Mouse (Mus musculus) hindbrain, embryonic 15.5 days (tissue): ENCODE results near the gene Lcorl. TPM values are rescaled to one million over a fixed set of nuclear protein-coding genes. Genes with fewer than 3 reads are reported as not detected.

Experiments used
- ATAC-seq: fragments of 200-750 bp; cut with Nextera tagmentation; 2 replicates; pipeline ENCODE4 v1.8.0; 2017; ENCODE audit warnings: low read depth, moderate number of reproducible peaks, moderate TSS enrichment; ENCODE audit not compliant: low FRiP score
- H3K27ac ChIP-seq: fragments of 300-500 bp; sonication (generic); replicated peaks from 2 replicates; pipeline ENCODE4 v1.5.1; 2015; ENCODE audit warnings: mild to moderate bottlenecking, inconsistent platforms
- H3K27me3 ChIP-seq: fragments of 300-500 bp; sonication (generic); 2 replicates; pipeline ENCODE4 v1.6.1; 2015; ENCODE audit warnings: control low read depth, inconsistent platforms
- H3K36me3 ChIP-seq: fragments of 300-500 bp; sonication (generic); 2 replicates; pipeline ENCODE4 v1.6.1; 2015; ENCODE audit warnings: control low read depth, inconsistent platforms
- H3K4me1 ChIP-seq: fragments of 300-500 bp; sonication (generic); replicated peaks from 2 replicates; pipeline ENCODE4 v1.6.1; 2015; ENCODE audit warnings: control low read depth, inconsistent platforms
- H3K4me2 ChIP-seq: fragments of 300-500 bp; sonication (generic); 2 replicates; pipeline ENCODE4 v1.6.1; 2015; ENCODE audit warnings: moderate library complexity, mild to moderate bottlenecking, inconsistent platforms
- H3K4me3 ChIP-seq: fragments of 300-500 bp; sonication (generic); 2 replicates; pipeline ENCODE4 v1.5.1; 2015; ENCODE audit warnings: mild to moderate bottlenecking, inconsistent platforms
- H3K9ac ChIP-seq: fragments of 300-500 bp; sonication (generic); 2 replicates; pipeline ENCODE4 v1.6.1; 2015; ENCODE audit warnings: inconsistent platforms
- H3K9me3 ChIP-seq: fragments of 300-500 bp; sonication (generic); 2 replicates; pipeline ENCODE4 v1.6.1; 2016; ENCODE audit warnings: control low read depth, inconsistent platforms
- WGBS: fragments of 180-500 bp; shearing (Covaris S2); methylation state at CpG from one replicate; pipeline ENCODE4 v1.1.7; 2015; 5-methylcytosine and 5-hydroxymethylcytosine counted together
- polyA plus RNA-seq: library from polyadenylated mRNA; unstranded; fragments of >200 nt; fragmentation: Nextera tagmentation; extraction: Ambion mirVana; gene quantifications from 2 replicates; pipeline ENCODE4 v1.2.1, GENCODE M21; 2015

Gene Lcorl
- polyA plus RNA-seq = 40.3 and 51.2 TPM in 2 replicates

DNA sequence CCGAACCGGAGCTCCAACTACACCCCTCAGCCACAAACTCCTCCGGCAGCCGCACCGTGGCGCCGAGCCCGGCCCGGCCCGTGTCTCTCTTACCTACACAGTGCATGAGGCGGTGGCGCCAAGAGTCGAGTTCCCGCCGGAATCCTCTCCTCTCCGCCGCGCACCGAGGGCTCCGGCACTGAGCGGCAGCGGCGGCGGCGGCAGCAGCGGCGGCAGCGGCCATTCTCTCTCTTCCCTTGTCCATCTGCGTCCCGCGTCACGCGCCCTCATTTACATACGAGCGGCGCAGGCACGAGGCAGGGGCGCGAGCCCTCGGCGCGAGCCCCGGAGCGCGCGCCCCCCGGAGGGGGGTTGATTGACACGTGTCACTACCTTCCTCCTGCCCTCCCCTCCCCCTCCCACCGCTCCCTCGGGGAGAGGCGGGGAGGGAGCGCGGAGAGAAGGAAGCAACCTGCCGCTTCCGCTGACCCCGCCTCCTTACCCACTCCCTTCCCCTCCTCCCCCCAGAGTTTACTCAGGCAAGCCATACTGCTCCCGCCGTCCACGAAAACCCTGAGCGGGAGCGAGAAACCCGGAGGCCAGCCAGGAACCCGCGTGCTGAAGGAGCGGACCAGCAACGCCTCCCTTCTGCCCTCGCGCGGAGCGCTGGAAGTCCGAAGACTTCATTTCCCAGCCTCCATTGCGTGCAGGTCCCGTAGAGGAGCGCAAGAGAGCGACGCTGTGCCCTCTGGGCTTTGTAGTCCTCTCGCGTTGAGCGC lies at the start of gene Lcorl:
Gene Lcorl (minus strand): TSS at position 362 of the 758 bp plus-strand sequence.
- under 1% methylated on average over 55 of the region's 79 CpGs for WGBS

GRCm38 (mm10) chr5:45904683-45905082 lies 47.3 kb upstream of the Lcorl start:
- no peaks in the 10 kb centered on the region for H3K27me3 ChIP-seq
- no peaks in the 10 kb centered on the region for H3K9me3 ChIP-seq
- no peaks in the 10 kb centered on the region for H3K36me3 ChIP-seq
- no peak overlapping the region for H3K9ac ChIP-seq
- no peak overlapping the region for H3K4me3 ChIP-seq
- H3K4me1 ChIP-seq = no peaks in the 10 kb centered on the region
- H3K27ac ChIP-seq = no peak overlapping the region
- H3K4me2 ChIP-seq = no peak overlapping the region
- ATAC-seq = no peak
- WGBS = 94% methylated on average over 2 of the region's 2 CpGs

More for the DNA sequence above, at the start of gene Lcorl:
- Histone ChIP-seq H3K36me3 (no peaks in the 10 kb centered on the region), H3K27me3 (no peaks in the 10 kb centered on the region), H3K4me2 (peak within 1 kb of the TSS; percentile 82), H3K4me3 (peak within 1 kb of the TSS; percentile 86), H3K9ac (peak within 1 kb of the TSS; percentile 84), H3K4me1 (peaks cover 6% of the 10 kb centered on the region), H3K9me3 (no peaks in the 10 kb centered on the region), H3K27ac (peak within 1 kb of the TSS; percentile 98)
- peak; percentile 98 for ATAC-seq

DNA sequence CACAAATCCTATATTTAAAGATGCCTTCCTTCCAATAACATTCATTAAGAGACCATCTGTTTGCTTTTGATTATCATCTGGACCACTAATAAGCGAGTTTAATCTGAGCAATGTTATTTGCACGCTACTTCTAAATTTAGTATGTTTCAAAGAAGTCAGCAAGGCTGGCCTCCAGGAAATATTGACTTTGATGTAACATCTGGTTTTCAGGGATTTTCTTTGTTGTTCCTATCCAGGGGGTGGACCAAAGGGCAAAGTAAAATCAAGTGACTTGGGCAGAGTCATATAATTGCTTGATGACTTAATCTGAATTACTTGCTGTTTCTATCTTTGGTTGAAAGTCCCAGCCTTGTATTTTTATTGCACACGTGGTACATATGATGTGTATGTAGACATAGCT lies 45.8 kb upstream of the Lcorl start:
- Histone ChIP-seq H3K4me2 (no peak overlapping the region), H3K27me3 (no peaks in the 10 kb centered on the region), H3K4me1 (no peaks in the 10 kb centered on the region), H3K4me3 (no peak overlapping the region), H3K36me3 (no peaks in the 10 kb centered on the region), H3K27ac (no peak overlapping the region), H3K9ac (no peak overlapping the region), H3K9me3 (no peaks in the 10 kb centered on the region)
- 74% methylated on average over 3 of the region's 3 CpGs for WGBS
- ATAC-seq = no peak

- no peaks in the 10 kb centered on the region for H3K27me3 ChIP-seq
- H3K4me2 ChIP-seq = no peak overlapping the region
- H3K4me1 ChIP-seq = no peaks in the 10 kb centered on the region
Observed at GRCm38 (mm10) chr5:45895362-45895761, 37.9 kb upstream of the Lcorl start.

GRCm38 (mm10) chr5:45893696-45894095 lies 36.3 kb upstream of the Lcorl start:
- no peaks in the 10 kb centered on the region for H3K36me3 ChIP-seq
- no peaks in the 10 kb centered on the region for H3K9me3 ChIP-seq
- H3K4me1 ChIP-seq = no peaks in the 10 kb centered on the region
- H3K4me3 ChIP-seq = no peak overlapping the region
- WGBS = 87% methylated on average over 3 of the region's 3 CpGs
- no peak overlapping the region for H3K27ac ChIP-seq
- no peak overlapping the region for H3K9ac ChIP-seq
- H3K27me3 ChIP-seq = no peaks in the 10 kb centered on the region
- no peak overlapping the region for H3K4me2 ChIP-seq
- ATAC-seq = no peak

More at GRCm38 (mm10) chr5:45895362-45895761, 37.9 kb upstream of the Lcorl start:
- Histone ChIP-seq H3K27ac (no peak overlapping the region), H3K9me3 (no peaks in the 10 kb centered on the region), H3K9ac (no peak overlapping the region), H3K4me3 (no peak overlapping the region), H3K36me3 (no peaks in the 10 kb centered on the region)
- ATAC-seq = no peak
- 76% methylated on average over 1 of the region's 1 CpGs for WGBS

- WGBS = 93% methylated on average over 1 of the region's 1 CpGs
- Histone ChIP-seq H3K4me3 (no peak overlapping the region), H3K9me3 (no peaks in the 10 kb centered on the region), H3K4me1 (no peaks in the 10 kb centered on the region), H3K9ac (no peak overlapping the region), H3K4me2 (no peak overlapping the region), H3K36me3 (no peaks in the 10 kb centered on the region), H3K27me3 (no peaks in the 10 kb centered on the region), H3K27ac (no peak overlapping the region)
- ATAC-seq = no peak
Observed at GRCm38 (mm10) chr5:45876328-45876727, 18.9 kb upstream of the Lcorl start.

GRCm38 (mm10) chr5:45875472-45875871 lies 18.1 kb upstream of the Lcorl start:
- Histone ChIP-seq H3K4me3 (no peak overlapping the region), H3K4me1 (no peaks in the 10 kb centered on the region), H3K36me3 (no peaks in the 10 kb centered on the region), H3K4me2 (no peak overlapping the region), H3K9ac (no peak overlapping the region), H3K27ac (no peak overlapping the region), H3K27me3 (no peaks in the 10 kb centered on the region), H3K9me3 (no peaks in the 10 kb centered on the region)
- 86% methylated on average over 4 of the region's 4 CpGs for WGBS
- ATAC-seq = no peak

- ATAC-seq = no peak
- 87% methylated on average over 4 of the region's 4 CpGs for WGBS
- H3K9me3 ChIP-seq = no peaks in the 10 kb centered on the region
- no peaks in the 10 kb centered on the region for H3K4me1 ChIP-seq
- no peak overlapping the region for H3K4me3 ChIP-seq
- H3K4me2 ChIP-seq = no peak overlapping the region
- H3K27me3 ChIP-seq = no peaks in the 10 kb centered on the region
- H3K36me3 ChIP-seq = no peaks in the 10 kb centered on the region
- no peak overlapping the region for H3K9ac ChIP-seq
- no peak overlapping the region for H3K27ac ChIP-seq
Observed at GRCm38 (mm10) chr5:45874284-45875030, 17.0 kb upstream of the Lcorl start.

DNA sequence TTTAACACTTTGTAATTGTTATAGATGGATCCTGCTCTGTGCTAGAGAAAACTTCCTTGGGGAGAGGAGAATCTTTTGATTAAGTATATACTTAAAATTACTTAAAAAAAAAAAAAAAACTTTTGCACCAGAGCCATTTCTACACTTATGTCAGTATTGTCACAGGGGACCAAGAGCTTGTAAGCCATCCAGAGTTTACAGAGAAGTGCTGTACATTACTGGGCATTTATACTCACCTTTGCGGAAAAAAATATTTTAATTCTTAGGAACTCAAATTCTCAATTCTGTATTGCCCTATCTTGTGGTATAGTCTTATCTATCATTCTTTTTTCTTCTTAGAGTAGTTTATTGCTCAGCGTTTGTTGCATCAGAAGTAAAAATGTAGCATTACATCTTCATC lies 953 bp upstream of the Lcorl start:
- Histone ChIP-seq H3K4me2 (peak overlapping the region; percentile 82), H3K9me3 (no peaks in the 10 kb centered on the region), H3K4me1 (peaks cover 6% of the 10 kb centered on the region), H3K36me3 (no peaks in the 10 kb centered on the region), H3K27ac (no peak overlapping the region), H3K27me3 (no peaks in the 10 kb centered on the region), H3K9ac (no peak overlapping the region), H3K4me3 (peak overlapping the region; percentile 86; the same call in 1 of the 2 replicates)
- no peak for ATAC-seq
- WGBS = 85% methylated on average over 2 of the region's 2 CpGs

DNA sequence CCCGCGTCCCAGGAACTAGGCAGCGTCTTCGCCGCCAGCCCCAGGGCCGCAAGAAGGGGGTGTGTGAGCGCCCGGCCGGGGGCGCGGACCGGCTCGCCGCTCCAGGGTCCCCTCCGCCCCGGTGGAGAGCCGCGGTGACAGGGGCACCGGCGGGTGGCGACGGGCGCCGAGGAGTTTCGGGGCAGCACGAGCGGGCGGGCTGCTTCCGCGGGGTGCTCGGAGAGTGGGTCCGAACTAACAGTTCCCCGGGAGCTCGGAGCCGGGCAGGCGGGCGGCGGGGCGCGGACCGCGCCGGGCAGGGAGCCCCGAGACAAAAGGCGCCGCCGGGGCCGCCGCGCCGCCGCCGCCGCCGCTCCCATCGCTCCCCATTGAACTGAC lies 550 bp downstream of the Lcorl start:
- Histone ChIP-seq H3K36me3 (no peaks in the 10 kb centered on the region), H3K27me3 (no peaks in the 10 kb centered on the region), H3K9ac (peak overlapping the region; percentile 84), H3K4me1 (peaks cover 6% of the 10 kb centered on the region), H3K4me2 (peak overlapping the region; percentile 82), H3K4me3 (peak overlapping the region; percentile 86), H3K9me3 (no peaks in the 10 kb centered on the region), H3K27ac (peak overlapping the region; percentile 98)
- peak; percentile 17 for ATAC-seq
- WGBS = 0% methylated on average over 46 of the region's 56 CpGs

GRCm38 (mm10) chr5:45856303-45856821 lies 1.1 kb downstream of the Lcorl start:
- Histone ChIP-seq H3K36me3 (no peaks in the 10 kb centered on the region), H3K4me3 (peak overlapping the region; percentile 86), H3K27ac (peak overlapping the region; percentile 98), H3K27me3 (no peaks in the 10 kb centered on the region), H3K9me3 (no peaks in the 10 kb centered on the region), H3K4me2 (peak overlapping the region; percentile 82), H3K4me1 (peaks cover 6% of the 10 kb centered on the region), H3K9ac (peak overlapping the region; percentile 84)
- WGBS = 0% methylated on average over 32 of the region's 37 CpGs
- ATAC-seq = peak; percentile 61
